Mouse (Mus musculus) forebrain, embryonic 16.5 days (tissue): ENCODE measurements around the gene Calr4. TPM values are rescaled to one million over a fixed set of nuclear protein-coding genes. Genes with fewer than 3 reads are reported as not detected.

Experiments
- ATAC-seq: fragments of 200-750 bp; cut with Nextera tagmentation; 2 replicates; pipeline ENCODE4 v1.8.0; 2017; ENCODE audit warnings: mild to moderate bottlenecking, moderate library complexity
- H3K27ac ChIP-seq: fragments of 300-500 bp; sonication (generic); 2 replicates; pipeline ENCODE4 v1.5.1; 2014; ENCODE audit warnings: low read length, control low read depth
- H3K27me3 ChIP-seq: fragments of 300-500 bp; sonication (generic); replicated peaks from 2 replicates; pipeline ENCODE4 v1.6.1; 2014; ENCODE audit warnings: low read length; ENCODE audit not compliant: control insufficient read depth, insufficient read depth
- H3K36me3 ChIP-seq: fragments of 300-500 bp; sonication (generic); 2 replicates; pipeline ENCODE4 v1.6.1; 2014; ENCODE audit not compliant: control insufficient read depth, insufficient read depth
- H3K4me1 ChIP-seq: fragments of 300-500 bp; sonication (generic); replicated peaks from 2 replicates; pipeline ENCODE4 v1.6.1; 2014; ENCODE audit warnings: low read length; ENCODE audit not compliant: control insufficient read depth, insufficient read depth
- H3K4me2 ChIP-seq: fragments of 300-500 bp; sonication (generic); 2 replicates; pipeline ENCODE4 v1.6.1; 2014; ENCODE audit warnings: mild to moderate bottlenecking, low read length, control low read depth
- H3K4me3 ChIP-seq: fragments of 300-500 bp; sonication (generic); replicated peaks from 2 replicates; pipeline ENCODE4 v1.5.1; 2014; ENCODE audit warnings: mild to moderate bottlenecking, low read length, control low read depth
- H3K9ac ChIP-seq: fragments of 300-500 bp; sonication (generic); replicated peaks from 2 replicates; pipeline ENCODE4 v1.6.1; 2014; ENCODE audit warnings: low read depth, low read length, control low read depth
- H3K9me3 ChIP-seq: fragments of 300-500 bp; sonication (generic); 2 replicates; pipeline ENCODE4 v1.6.1; 2016; ENCODE audit warnings: low read length; ENCODE audit not compliant: control insufficient read depth
- WGBS: fragments of 180-500 bp; shearing (Covaris S2); extraction: QIAGEN DNeasy Blood & Tissue Kit; methylation state at CpG from one replicate; pipeline ENCODE4 v1.1.7; 2014; 5-methylcytosine and 5-hydroxymethylcytosine counted together
- polyA plus RNA-seq: library from polyadenylated mRNA; unstranded; fragments of >200 nt; fragmentation: Nextera tagmentation; extraction: Ambion mirVana; gene quantifications from 2 replicates; pipeline ENCODE4 v1.2.1, GENCODE M21; 2015

Calr4 gene
- polyA plus RNA-seq, 1 experiment from 2014 or later = 0.44 TPM

DNA sequence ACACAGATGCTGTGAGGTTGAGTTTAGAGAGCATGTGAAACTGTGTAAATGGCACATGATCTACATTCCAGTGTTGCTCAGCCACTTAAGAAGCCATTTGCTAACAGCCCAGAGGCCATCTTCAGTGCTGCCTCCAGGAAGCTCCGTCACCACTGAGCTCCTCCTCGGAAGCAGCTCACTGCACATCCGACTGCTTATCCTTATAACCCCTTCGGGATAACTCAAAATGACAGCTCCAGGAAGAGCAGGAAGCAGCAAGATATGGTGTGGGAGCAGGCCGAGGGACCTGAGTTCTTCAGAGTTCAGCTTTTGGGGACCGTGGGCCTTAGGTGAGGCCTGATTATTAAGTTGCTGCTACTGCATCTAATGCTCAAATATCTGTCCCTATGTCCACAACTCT is 27.8 kb downstream of the Calr4 start:
- no peak for ATAC-seq
- Histone ChIP-seq H3K9me3 (no peaks in the 10 kb centered on the region), H3K4me2 (no peak overlapping the region), H3K36me3 (no peaks in the 10 kb centered on the region), H3K9ac (no peak overlapping the region), H3K27ac (no peak overlapping the region), H3K27me3 (no peaks in the 10 kb centered on the region), H3K4me3 (no peak overlapping the region), H3K4me1 (no peaks in the 10 kb centered on the region)
- 94% methylated on average over 6 of the region's 6 CpGs for WGBS

DNA sequence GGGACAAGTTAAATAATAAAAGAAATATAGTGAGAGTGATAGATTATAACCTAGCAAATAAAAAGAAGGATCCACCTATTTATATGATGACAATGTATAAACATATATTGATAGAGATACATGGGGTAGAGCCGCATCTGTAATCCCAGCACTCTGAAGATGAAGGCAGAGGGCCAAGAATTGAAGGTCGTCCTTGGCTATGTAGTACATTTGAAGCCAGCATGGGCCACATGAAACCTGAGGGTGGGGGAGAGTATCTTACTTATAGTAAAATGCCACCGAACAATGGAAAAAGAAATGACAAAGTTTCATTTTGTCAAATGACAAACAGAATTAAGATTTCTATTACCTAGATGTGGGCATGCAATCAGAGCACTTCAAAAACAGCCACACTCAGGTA is 31.8 kb downstream of the Calr4 start:
- Histone ChIP-seq H3K4me2 (no peak overlapping the region), H3K27me3 (no peaks in the 10 kb centered on the region), H3K9ac (no peak overlapping the region), H3K9me3 (no peaks in the 10 kb centered on the region), H3K36me3 (no peaks in the 10 kb centered on the region), H3K4me3 (no peak overlapping the region), H3K4me1 (no peaks in the 10 kb centered on the region), H3K27ac (no peak overlapping the region)
- 90% methylated on average over 3 of the region's 3 CpGs for WGBS
- ATAC-seq = no peak

DNA sequence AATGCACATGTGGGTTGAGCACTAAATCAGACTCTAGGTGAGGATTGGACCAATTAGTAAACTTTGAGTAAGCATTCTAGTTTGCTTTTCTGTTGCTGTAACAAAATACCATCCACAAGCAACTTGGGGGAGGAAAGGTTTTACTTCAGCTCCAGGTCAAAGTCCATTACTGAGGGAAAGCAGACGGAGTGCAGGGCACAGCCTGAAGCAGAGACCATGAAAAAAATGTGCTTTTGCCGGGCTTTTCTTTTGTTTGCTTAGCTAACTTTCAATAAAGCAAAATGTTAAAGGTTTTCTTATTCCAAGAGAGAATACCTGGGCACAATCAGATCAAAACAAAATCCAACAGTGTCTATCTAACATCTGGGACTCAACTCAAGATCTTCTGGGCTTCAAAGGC is 32.5 kb downstream of the Calr4 start:
- no peak for ATAC-seq
- H3K4me2 ChIP-seq = no peak overlapping the region
- H3K9me3 ChIP-seq = no peaks in the 10 kb centered on the region
- H3K4me1 ChIP-seq = no peaks in the 10 kb centered on the region
- no peaks in the 10 kb centered on the region for H3K36me3 ChIP-seq
- H3K27me3 ChIP-seq = no peaks in the 10 kb centered on the region
- no peak overlapping the region for H3K9ac ChIP-seq
- 74% methylated on average over 2 of the region's 2 CpGs for WGBS
- H3K4me3 ChIP-seq = no peak overlapping the region
- no peak overlapping the region for H3K27ac ChIP-seq

DNA sequence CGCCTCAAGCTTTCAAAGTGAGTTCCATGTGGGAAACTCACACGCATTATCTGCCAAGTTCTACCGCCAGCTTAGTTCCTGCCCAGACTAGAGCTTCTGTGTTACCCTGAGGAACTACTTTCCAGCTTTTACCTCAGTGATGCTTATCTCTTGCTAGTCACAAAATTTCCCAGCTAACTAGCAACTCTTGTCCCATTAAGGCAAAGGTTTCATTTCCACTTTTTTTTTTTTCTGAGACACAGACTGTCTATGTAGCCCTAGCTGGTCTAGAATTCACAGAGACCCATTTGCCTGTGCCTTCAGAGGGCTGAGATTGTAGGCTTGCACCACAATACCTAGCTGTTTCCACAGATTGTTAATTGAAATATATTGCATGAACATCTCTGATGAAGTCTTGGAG is 33.2 kb downstream of the Calr4 start:
- Histone ChIP-seq H3K4me2 (no peak overlapping the region), H3K27me3 (no peaks in the 10 kb centered on the region), H3K9me3 (no peaks in the 10 kb centered on the region), H3K4me1 (no peaks in the 10 kb centered on the region), H3K9ac (no peak overlapping the region), H3K4me3 (no peak overlapping the region), H3K27ac (no peak overlapping the region), H3K36me3 (no peaks in the 10 kb centered on the region)
- ATAC-seq = no peak
- 90% methylated on average over 3 of the region's 3 CpGs for WGBS

DNA sequence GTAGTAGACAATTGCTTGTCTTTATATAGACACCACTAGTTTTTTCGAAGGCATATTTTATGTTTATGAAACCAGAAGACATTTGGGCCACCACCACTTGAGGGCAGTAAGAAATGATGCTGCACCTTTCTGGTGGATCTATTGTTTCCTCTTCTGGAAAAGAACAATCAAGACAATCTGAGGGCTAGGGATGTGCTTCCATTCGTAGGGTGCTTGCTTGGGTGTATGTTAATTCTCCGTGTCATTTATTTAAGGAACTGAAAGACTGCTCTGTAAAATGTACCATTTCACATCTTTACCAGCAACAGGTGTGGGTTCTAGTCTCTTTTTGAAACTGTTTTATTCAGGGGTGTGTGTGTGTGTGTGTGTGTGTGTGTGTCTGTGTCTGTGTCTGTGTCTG is 34.6 kb downstream of the Calr4 start:
- no peak for ATAC-seq
- no peaks in the 10 kb centered on the region for H3K9me3 ChIP-seq
- no peak overlapping the region for H3K9ac ChIP-seq
- H3K4me1 ChIP-seq = no peaks in the 10 kb centered on the region
- H3K27ac ChIP-seq = no peak overlapping the region
- no peaks in the 10 kb centered on the region for H3K27me3 ChIP-seq
- H3K4me2 ChIP-seq = no peak overlapping the region
- H3K4me3 ChIP-seq = no peak overlapping the region
- no peaks in the 10 kb centered on the region for H3K36me3 ChIP-seq
- WGBS = 88% methylated on average over 3 of the region's 3 CpGs

DNA sequence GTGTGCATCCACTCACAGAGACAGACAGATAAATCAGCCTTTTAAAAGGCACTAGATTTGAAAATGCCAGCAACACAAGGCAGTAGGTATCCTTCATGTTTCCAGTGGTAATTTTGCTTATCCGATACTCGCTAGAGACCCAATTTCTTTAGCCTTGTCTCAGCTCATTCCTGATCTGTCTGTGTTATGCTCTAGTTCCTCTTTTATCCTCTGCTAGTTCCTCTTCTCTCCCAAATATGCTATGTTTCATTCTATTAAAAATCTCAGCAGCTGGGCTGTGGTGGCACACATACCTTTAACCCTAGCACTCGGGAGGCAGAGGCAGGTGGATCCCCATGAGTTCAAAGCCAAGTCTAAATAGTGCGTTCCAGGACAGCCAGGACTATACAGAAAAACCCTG is 37.5 kb downstream of the Calr4 start:
- H3K27ac ChIP-seq = no peak overlapping the region
- H3K4me2 ChIP-seq = no peak overlapping the region
- H3K27me3 ChIP-seq = no peaks in the 10 kb centered on the region
- no peak overlapping the region for H3K4me3 ChIP-seq
- no peaks in the 10 kb centered on the region for H3K9me3 ChIP-seq
- WGBS = 97% methylated on average over 4 of the region's 4 CpGs
- H3K9ac ChIP-seq = no peak overlapping the region
- H3K4me1 ChIP-seq = 0 out of 2 replicates have a peak, but pooled peaks cover 3% of the 10 kb centered on the region
- no peaks in the 10 kb centered on the region for H3K36me3 ChIP-seq
- ATAC-seq = no peak

DNA sequence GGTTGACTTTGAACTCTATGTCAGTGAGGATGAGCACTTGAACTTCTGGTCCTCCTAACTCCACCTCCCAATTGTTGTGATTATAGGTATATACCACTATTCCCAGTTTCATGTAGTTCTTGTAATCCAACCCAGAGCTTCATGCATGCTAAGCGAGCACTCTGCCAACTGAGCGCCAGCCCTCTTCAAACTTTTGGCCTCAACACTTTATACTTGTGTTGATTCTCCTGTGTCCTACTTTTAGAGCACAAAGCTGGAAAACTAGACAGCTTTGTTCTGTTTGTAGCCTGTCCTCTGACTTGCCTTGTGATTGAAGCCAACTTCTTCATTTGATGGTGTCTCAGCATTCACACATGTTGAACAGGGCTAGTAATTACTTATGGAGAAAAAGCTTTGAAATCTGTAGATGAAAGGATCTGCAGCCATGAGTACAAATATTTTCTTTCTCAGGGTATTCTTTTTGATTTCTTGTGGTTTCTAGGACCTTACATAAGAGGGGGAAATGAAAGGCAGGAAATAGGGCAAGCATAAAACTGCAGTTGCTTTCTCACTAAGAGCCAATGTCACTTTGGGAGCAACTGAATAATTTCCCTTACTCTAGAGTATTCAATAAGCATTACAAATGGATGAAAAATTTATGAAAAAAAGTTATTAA is 39.4 kb downstream of the Calr4 start:
- Histone ChIP-seq H3K9ac (no peak overlapping the region), H3K4me1 (0 out of 2 replicates have a peak, but pooled peaks cover 3% of the 10 kb centered on the region), H3K27ac (no peak overlapping the region), H3K4me3 (no peak overlapping the region), H3K9me3 (no peaks in the 10 kb centered on the region), H3K36me3 (no peaks in the 10 kb centered on the region), H3K27me3 (no peaks in the 10 kb centered on the region), H3K4me2 (no peak overlapping the region)
- no peak for ATAC-seq
- WGBS = 90% methylated on average over 2 of the region's 2 CpGs

DNA sequence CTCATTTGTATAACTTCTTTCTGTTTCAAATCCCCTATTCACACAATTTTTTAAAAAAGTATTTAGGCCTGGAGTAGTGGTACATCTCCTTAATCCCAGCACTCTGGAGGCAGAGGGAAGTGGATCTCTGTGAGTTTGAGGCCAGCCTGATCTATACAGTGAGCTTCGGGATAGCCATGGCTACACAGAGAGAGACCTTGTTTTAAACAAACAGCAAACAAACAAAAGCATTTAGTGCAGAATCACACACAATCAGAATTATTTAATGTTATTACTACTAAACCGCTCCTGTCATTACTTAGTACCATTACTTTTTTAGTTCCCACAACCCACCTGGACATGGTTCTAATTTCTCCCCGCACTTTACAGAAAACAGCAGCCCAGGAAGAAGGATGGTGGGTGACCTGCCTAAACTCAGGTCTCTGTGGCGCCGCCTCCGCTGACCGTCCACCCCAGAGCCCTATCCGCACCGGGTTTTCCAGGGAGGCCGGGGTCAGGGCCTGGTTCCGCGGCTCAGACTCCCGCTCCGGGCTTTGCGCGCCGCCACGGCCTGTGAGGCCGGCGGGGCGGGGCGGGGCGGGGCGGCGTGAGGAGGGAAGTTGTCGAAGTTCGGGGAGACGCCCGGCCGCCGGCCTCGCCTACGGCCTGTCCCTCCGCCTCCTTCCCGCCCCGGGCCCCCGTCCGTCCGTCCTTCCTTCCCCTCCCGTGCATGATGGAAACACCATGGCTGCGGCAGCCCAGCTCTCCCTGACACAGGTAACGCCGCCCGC is 45.6 kb downstream of the Calr4 start, which contains the start of gene Eps15:
Eps15 (plus strand) TSS at position 580 of the 770 bp plus-strand sequence.
- Histone ChIP-seq H3K9me3 (no peaks in the 10 kb centered on the region), H3K27ac (no peak within 1 kb of the TSS), H3K9ac (peak within 1 kb of the TSS; percentile 71), H3K27me3 (no peaks in the 10 kb centered on the region), H3K4me3 (peak within 1 kb of the TSS; percentile 75), H3K4me1 (peaks cover 4% of the 10 kb centered on the region; the same call in 1 of the 2 replicates), H3K36me3 (no peaks in the 10 kb centered on the region), H3K4me2 (peak within 1 kb of the TSS; percentile 77)
- ATAC-seq = peak; percentile 97
- 4% methylated on average over 31 of the region's 44 CpGs for WGBS

DNA sequence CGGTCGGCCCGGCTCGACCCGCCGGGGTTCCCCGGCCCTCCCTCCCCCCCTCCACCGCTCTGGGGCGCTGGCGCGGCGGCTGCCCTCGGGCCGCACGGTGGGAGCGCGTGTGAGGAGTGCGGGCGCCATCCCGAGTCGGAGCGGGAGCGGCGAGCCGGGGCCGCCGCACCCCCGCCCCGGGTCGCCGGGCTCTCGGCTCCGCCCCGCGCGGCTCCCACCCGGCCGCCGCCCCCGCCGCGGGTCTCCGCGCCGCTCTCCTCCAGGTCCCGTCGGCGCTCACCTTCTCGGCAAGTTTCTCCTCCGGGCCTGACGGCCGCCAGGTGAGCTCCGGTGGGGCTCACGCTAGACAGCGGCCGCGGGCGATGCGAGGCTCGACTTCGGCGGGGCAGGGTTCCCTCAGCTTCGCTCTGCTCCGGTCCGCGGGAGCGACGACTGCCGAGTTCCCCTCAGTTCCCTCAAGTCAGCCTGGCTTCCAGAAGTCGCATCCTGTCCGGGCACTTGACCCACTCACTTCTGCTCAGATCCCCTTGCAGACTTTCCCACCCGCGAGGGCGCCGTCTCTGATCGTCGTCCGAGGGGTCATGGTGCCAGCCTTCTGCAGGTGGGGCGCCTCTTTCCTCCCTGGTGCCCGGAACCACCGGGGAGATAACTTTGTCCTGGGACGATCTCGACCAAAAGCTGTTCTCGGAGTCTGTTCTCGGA is 46.3 kb downstream of the Calr4 start:
- Histone ChIP-seq H3K4me1 (peaks cover 4% of the 10 kb centered on the region; the same call in 1 of the 2 replicates), H3K27me3 (no peaks in the 10 kb centered on the region)

More for the DNA sequence above, 46.3 kb downstream of the Calr4 start:
- Histone ChIP-seq H3K36me3 (no peaks in the 10 kb centered on the region), H3K4me2 (peak overlapping the region; percentile 77), H3K9ac (peak overlapping the region; percentile 71), H3K27ac (no peak overlapping the region), H3K9me3 (no peaks in the 10 kb centered on the region), H3K4me3 (peak overlapping the region; percentile 75)
- under 1% methylated on average over 68 of the region's 85 CpGs for WGBS
- peak; percentile 86 for ATAC-seq
